Mouse (Mus musculus) brown adipose tissue, adult 24 weeks (tissue): ENCODE measurements at regions not wholly inside any gene's neighbourhood (a gene's known extent, or its start where the extent isn't known, plus 50 kb on each side); places are given as distances from the start of the nearest gene placed in this dataset.

Experiments
- H3K27ac ChIP-seq: fragments of 200-500 bp; replicated peaks from 2 replicates; pipeline ENCODE4 v1.5.1; 2012; ENCODE audit warnings: low read depth, mild to moderate bottlenecking, low read length
- H3K4me1 ChIP-seq: fragments of 200-500 bp; 2 replicates; pipeline ENCODE4 v1.6.1; 2012; ENCODE audit warnings: low read length, mixed read lengths; ENCODE audit not compliant: control insufficient read depth, insufficient read depth, insufficient read length
- H3K4me3 ChIP-seq: fragments of 200-500 bp; 2 replicates; pipeline ENCODE4 v1.5.1; 2012; ENCODE audit warnings: low read depth, mild to moderate bottlenecking, low read length, moderate library complexity; ENCODE audit not compliant: insufficient read depth

DNA sequence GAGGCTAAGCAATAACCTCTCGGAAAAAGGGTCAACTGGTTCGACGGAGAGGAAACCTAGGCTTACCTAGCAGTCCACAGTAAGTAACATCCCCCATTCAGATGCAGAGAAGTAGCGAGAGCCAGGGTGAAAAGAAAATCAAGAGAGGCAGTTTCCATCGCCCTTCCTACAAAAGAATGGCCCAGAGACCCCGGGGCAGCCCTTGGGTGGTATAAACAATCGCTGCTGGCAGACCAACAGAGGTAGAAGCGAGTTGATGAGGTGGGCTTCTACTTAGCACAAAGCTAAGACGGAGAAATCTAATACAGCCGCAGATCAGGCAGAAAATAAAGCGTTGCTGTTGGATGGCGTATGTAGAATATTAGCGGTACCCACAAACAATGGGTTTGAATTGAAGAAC lies 57.8 kb upstream of the Arl15 start:
- Histone ChIP-seq H3K27ac (no peak overlapping the region), H3K4me3 (no peak overlapping the region), H3K4me1 (no peaks in the 10 kb centered on the region)

DNA sequence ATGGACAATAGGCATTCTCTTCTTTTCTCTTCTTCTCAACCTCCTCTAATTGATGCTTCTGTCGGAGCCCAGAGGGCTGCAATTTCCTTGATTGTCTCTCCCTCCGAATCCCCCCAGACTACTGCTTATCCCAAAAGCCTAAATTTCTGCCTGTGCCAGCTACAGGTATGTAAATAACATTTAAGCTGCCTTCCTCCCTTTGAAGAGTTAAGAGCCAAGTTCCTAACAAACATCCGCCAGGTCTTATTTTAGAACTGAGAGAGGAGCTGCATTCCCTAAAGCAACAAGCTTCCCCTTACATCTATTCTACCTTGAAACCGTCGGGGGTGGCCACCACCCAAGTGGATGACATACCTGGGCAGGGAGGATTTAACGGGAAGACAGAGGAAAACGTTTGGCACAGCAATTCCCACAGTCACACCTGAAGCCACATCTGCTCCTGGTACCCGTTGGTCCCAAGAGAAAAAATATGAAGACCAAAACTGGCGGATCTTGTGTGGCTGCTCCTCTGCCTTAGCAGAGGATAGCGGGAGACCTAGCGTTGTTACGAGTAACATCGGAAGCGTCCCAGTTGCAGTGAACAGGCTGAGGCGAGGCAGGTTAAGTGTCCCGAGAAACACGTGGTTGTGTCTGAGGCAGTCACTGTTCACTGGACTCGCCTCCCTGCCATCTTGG lies 58.6 kb upstream of the Arl15 start:
- H3K4me1 ChIP-seq: peaks cover under 1% of the 10 kb centered on the region; the same call in 1 of the 2 replicates
- no peak overlapping the region for H3K4me3 ChIP-seq
- no peak overlapping the region for H3K27ac ChIP-seq

DNA sequence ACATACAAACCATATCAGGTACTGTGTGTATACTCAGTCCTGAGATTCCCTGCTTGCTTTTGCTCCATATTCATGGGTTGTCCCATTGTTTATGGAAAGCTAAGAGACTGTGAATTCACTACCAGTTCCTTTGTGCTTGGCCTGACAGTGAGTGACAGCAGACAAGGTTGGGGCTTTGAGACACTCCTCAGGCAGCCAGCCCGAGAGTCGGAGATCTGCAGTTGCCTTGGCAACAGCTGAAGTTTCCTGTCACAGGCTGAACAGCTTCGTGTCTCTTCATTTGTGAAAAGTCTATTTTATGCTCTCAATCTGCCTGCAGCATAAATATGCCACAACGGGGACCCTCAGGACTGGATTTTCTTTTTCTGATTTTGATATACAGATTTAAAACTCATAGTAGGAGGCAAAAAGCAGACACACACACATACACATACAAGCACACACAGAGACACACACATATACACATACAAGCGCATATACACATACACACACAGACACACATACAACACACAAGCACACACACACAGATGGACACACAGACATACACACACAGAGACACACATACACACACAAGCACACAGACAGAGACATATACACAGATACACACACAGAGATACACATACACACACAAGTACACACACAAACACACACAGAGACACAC lies 60.0 kb upstream of the Arl15 start:
- Histone ChIP-seq H3K27ac (no peak overlapping the region), H3K4me1 (peaks cover 7% of the 10 kb centered on the region; the same call in 1 of the 2 replicates), H3K4me3 (no peak overlapping the region)

DNA sequence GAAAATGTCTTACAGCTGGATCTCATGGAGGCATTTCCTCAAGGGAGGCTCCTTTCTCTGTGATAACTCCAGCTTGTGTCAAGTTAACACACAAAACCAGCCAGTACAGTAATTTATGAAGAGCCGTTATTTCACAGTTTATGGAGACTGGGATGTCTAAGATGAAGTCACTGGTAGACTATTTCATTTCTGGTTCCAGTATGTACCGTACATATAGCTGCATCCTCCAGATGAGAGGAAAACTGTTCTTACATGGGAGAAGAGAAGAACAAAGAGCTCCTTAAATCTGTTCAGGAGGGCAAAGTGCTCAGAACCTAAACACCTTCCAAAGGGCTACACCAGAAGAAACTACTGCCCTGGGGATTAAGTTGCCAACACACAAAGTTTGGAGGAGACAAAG lies 60.6 kb upstream of the Arl15 start:
- Histone ChIP-seq H3K4me3 (no peak overlapping the region), H3K4me1 (peaks cover 7% of the 10 kb centered on the region; the same call in 1 of the 2 replicates), H3K27ac (no peak overlapping the region)

DNA sequence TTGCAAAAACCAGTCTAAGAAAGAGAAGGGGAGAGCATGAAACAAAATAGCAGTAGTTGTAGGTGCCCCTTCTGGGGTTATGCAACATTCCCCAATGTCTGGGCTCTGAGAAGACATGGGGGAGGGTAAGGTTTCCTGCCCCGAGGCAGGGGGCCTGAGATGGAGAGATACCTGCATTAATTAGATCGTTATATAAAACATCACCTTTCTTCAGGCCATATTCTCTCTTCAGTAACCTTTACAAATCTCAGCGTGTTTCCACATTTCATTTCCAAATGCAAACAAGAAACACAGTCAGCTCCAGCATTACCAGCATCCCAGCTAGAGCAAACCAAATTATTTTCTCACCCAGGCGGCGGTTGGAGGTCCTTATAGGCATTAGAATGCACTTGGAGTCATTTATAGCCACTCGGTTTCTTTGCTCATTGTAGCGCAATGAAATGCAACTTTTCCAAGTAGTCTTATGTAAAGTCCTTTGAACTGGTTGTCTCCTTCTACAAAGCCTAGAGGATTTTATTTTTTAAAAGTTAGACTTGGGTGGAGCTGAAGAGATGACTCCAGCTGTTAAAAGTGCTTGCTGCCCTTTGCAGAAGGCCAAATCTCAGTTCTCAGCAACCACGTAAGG lies 63.4 kb upstream of the Arl15 start:
- H3K4me3 ChIP-seq: no peak overlapping the region
- peak overlapping the region; percentile 93 for H3K27ac ChIP-seq
- H3K4me1 ChIP-seq: peaks cover 7% of the 10 kb centered on the region; the same call in 1 of the 2 replicates

DNA sequence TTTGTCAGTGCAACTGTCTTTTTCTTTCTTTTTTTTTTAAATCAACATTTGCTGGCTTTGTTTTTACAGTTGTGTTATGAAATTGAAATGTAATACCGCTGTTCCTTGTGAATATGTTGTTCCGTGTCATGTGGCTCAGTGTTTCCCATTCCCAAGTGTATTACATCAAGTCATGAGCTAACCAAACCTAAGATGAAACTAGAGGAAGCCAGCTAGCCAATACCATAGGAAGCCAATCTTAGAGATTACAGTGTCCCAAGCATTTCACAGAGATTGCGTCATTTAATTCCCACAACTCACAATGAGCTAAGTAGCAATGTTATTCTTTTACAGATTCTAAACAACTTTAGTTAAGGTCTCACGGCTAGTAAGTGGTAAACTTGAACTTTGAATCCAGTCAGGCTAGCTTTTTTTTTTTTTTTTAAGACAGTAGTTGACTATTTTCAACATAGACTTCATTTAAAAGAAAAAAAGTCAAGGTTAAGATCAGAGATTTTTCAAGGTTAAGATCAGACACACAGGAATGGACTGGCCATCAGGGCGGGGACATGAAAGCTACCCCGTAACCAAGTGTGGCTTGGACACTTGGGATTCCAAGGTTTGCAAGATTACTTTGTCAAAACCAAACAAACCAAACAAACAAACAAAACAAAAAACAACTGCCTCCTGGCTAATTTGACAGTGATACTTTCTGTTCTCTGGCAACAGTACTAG lies 64.1 kb upstream of the Arl15 start:
- Histone ChIP-seq H3K4me1 (peaks cover 7% of the 10 kb centered on the region; the same call in 1 of the 2 replicates), H3K27ac (peak overlapping the region; percentile 93)

DNA sequence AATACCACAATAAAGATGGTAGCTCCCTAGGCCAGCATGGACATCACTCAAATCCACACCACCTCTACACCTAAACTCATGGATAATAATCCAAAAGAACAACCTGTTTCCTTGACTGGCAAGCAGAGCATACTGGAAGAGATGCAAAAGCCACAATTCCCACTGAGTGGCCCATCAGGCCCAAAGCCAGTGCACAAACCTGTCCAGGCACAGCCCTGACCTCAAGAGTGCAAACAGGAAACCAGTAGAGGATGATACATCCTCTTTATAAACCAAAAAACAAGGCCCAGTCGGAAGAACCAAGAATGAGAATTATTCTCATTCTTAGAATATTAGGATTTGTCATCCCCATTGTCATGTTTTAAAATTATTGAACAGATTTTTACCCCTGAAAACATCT lies 64.7 kb upstream of the Arl15 start:
- Histone ChIP-seq H3K27ac (peak overlapping the region; percentile 62; the same call in 1 of the 2 replicates), H3K4me1 (peaks cover 7% of the 10 kb centered on the region; the same call in 1 of the 2 replicates), H3K4me3 (no peak overlapping the region)

More for the DNA sequence above, 64.1 kb upstream of the Arl15 start:
- H3K4me3 ChIP-seq: no peak overlapping the region

DNA sequence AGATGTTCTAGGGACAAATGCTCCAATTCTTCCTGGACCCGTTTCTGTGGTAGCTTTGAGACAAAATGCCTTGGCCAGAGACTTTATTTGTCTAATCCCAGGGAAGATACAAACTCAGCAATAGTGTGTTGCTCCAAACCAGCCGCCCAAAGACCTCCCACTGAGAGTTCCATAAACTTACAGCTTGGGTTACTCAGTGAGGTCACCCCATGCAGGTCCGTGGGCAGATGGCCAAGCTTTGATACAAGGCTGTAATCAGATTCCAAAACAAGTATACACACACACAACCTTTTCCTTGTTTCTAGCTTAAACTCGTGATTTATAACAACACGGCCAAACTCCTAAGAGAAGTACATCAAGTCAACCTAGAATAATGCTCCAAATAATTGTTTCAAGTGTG lies 64.6 kb upstream of the Hspb3 start:
- H3K4me3 ChIP-seq: no peak overlapping the region
- H3K4me1 ChIP-seq: peaks cover 7% of the 10 kb centered on the region; the same call in 1 of the 2 replicates
- H3K27ac ChIP-seq: peak overlapping the region; percentile 40; the same call in 1 of the 2 replicates

DNA sequence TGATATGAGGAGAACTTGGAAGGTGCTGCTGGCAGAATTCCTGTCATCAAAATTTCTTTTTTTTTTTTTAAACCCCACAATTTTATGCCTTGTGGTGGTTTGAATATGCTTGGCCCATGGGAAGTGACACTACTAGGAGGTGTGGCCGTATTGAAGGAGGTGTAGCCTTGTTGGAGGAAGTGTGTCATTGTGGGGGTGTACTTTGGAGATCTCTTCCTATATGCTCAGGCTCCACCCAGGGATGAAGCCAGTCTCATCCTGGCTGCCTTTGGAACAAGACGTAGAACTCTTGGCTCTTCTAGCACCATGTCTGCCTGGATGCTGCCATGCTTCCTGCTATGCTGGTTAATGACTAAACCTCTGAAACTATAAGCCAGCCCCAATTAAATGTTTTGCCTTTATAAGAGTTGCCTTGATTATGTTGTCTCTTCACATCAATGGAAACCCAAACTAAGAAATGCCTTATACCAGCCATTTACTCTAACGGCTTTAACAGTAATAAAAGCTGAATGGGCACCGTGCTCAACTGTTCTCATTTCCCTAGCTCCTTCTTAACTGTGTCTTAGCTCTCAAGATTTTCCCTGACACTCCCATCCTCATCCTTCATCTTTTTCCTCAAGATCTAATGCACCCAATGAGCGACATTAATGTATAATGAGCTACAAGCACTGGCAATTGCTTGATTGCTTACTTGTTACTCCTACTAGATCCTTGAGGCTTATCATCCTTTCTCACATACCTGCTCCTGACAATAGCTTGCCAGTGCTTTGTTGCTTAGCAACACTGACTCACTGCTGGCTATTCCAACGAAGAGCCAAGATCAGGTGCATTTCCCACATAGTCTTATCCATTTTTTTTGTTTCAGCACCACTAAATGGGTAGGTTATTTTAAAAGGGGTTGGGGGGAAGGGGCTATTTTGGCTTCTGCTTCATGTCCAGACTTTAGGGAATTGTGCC lies 61.7 kb upstream of the Hspb3 start:
- Histone ChIP-seq H3K27ac (no peak overlapping the region), H3K4me3 (no peak overlapping the region), H3K4me1 (0 out of 2 replicates have a peak, but pooled peaks cover 2% of the 10 kb centered on the region)

DNA sequence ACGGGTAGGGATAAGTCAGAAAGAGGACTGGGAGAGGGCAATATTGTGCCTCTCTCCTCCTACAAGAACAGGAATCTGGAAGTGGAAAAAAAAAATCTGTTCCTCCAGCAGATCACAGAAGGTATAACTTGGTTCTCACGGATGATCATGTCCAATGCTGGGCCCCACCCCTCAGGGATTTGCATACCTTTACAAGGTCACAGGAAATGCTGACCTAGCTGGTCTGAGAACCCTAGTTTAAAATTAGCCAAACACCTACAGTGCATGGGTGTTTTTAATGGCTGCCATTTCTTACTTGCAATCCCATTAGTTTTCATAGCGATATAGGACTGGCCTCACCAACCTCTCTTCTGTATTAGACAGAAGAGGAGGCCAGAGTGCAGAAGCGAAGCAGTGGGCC lies 51.8 kb upstream of the Hspb3 start:
- Histone ChIP-seq H3K4me1 (no peaks in the 10 kb centered on the region), H3K4me3 (no peak overlapping the region), H3K27ac (no peak overlapping the region)

DNA sequence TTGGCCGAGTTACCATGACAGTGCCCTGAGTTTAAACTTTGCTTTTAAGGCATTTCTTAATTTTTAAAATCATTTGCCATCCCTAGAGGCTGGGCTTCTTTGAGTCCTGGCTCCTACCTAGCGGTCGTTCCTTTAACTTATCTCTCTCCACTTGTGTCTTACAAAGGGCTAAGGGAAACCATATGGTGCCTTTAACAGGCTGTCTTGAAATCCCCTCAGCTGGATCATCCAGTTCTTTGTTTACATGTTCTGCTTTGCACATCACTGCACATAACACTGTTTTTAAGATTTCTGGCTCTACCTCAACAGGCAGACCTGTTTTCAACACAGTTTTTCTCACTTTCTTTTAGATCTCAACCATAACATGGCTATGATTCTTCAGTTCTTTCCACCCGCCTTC lies 50.4 kb upstream of the Hspb3 start:
- H3K4me1 ChIP-seq: no peaks in the 10 kb centered on the region
- no peak overlapping the region for H3K4me3 ChIP-seq
- H3K27ac ChIP-seq: no peak overlapping the region
